Mouse (Mus musculus) hindbrain, embryonic 15.5 days (tissue): ENCODE results near the gene Prrg2. TPM values are rescaled to one million over a fixed set of nuclear protein-coding genes. Genes with fewer than 3 reads are reported as not detected.

ENCODE experiments used
- ATAC-seq: fragments of 200-750 bp; cut with Nextera tagmentation; 2 replicates; pipeline ENCODE4 v1.8.0; 2017; ENCODE audit warnings: low read depth, moderate number of reproducible peaks, moderate TSS enrichment; ENCODE audit not compliant: low FRiP score
- H3K27ac ChIP-seq: fragments of 300-500 bp; sonication (generic); replicated peaks from 2 replicates; pipeline ENCODE4 v1.5.1; 2015; ENCODE audit warnings: mild to moderate bottlenecking, inconsistent platforms
- H3K27me3 ChIP-seq: fragments of 300-500 bp; sonication (generic); 2 replicates; pipeline ENCODE4 v1.6.1; 2015; ENCODE audit warnings: control low read depth, inconsistent platforms
- H3K36me3 ChIP-seq: fragments of 300-500 bp; sonication (generic); 2 replicates; pipeline ENCODE4 v1.6.1; 2015; ENCODE audit warnings: control low read depth, inconsistent platforms
- H3K4me1 ChIP-seq: fragments of 300-500 bp; sonication (generic); replicated peaks from 2 replicates; pipeline ENCODE4 v1.6.1; 2015; ENCODE audit warnings: control low read depth, inconsistent platforms
- H3K4me2 ChIP-seq: fragments of 300-500 bp; sonication (generic); 2 replicates; pipeline ENCODE4 v1.6.1; 2015; ENCODE audit warnings: moderate library complexity, mild to moderate bottlenecking, inconsistent platforms
- H3K4me3 ChIP-seq: fragments of 300-500 bp; sonication (generic); 2 replicates; pipeline ENCODE4 v1.5.1; 2015; ENCODE audit warnings: mild to moderate bottlenecking, inconsistent platforms
- H3K9ac ChIP-seq: fragments of 300-500 bp; sonication (generic); 2 replicates; pipeline ENCODE4 v1.6.1; 2015; ENCODE audit warnings: inconsistent platforms
- H3K9me3 ChIP-seq: fragments of 300-500 bp; sonication (generic); 2 replicates; pipeline ENCODE4 v1.6.1; 2016; ENCODE audit warnings: control low read depth, inconsistent platforms
- WGBS: fragments of 180-500 bp; shearing (Covaris S2); methylation state at CpG from one replicate; pipeline ENCODE4 v1.1.7; 2015; 5-methylcytosine and 5-hydroxymethylcytosine counted together
- polyA plus RNA-seq: library from polyadenylated mRNA; unstranded; fragments of >200 nt; fragmentation: Nextera tagmentation; extraction: Ambion mirVana; gene quantifications from 2 replicates; pipeline ENCODE4 v1.2.1, GENCODE M21; 2015

Prrg2 gene
- polyA plus RNA-seq, 1 experiment from 2014 or later = 16.3 TPM

- no peak overlapping the region for H3K4me2 ChIP-seq
- peaks cover 96% of the 10 kb centered on the region for H3K36me3 ChIP-seq
- no peak overlapping the region for H3K9ac ChIP-seq
- ATAC-seq = no peak
- H3K9me3 ChIP-seq = no peaks in the 10 kb centered on the region
- WGBS = 98% methylated on average over 9 of the region's 9 CpGs
- H3K4me3 ChIP-seq = no peak overlapping the region
- H3K27me3 ChIP-seq = no peaks in the 10 kb centered on the region
- no peak overlapping the region for H3K27ac ChIP-seq
- no peaks in the 10 kb centered on the region for H3K4me1 ChIP-seq
These were observed 21.6 kb downstream of the Prrg2 start for GRCm38 (mm10) chr7:45040851-45041250.

GRCm38 (mm10) chr7:45038411-45038810 is 24.1 kb downstream of the Prrg2 start:
- H3K4me1 ChIP-seq = no peaks in the 10 kb centered on the region
- peaks cover 97% of the 10 kb centered on the region for H3K36me3 ChIP-seq
- no peaks in the 10 kb centered on the region for H3K9me3 ChIP-seq
- H3K27me3 ChIP-seq = no peaks in the 10 kb centered on the region
- no peak overlapping the region for H3K27ac ChIP-seq
- no peak overlapping the region for H3K9ac ChIP-seq
- no peak for ATAC-seq
- no peak overlapping the region for H3K4me3 ChIP-seq
- no peak overlapping the region for H3K4me2 ChIP-seq
- 95% methylated on average over 9 of the region's 9 CpGs for WGBS

- H3K27ac ChIP-seq = no peak overlapping the region
- peaks cover 97% of the 10 kb centered on the region for H3K36me3 ChIP-seq
- H3K9ac ChIP-seq = no peak overlapping the region
- 72% methylated on average over 7 of the region's 7 CpGs for WGBS
- ATAC-seq = no peak
- H3K4me3 ChIP-seq = no peak overlapping the region
- no peaks in the 10 kb centered on the region for H3K4me1 ChIP-seq
- H3K27me3 ChIP-seq = no peaks in the 10 kb centered on the region
- H3K4me2 ChIP-seq = no peak overlapping the region
- no peaks in the 10 kb centered on the region for H3K9me3 ChIP-seq
These were observed 24.6 kb downstream of the Prrg2 start for GRCm38 (mm10) chr7:45037720-45038361.

GRCm38 (mm10) chr7:45036702-45037101 is 25.8 kb downstream of the Prrg2 start:
- Histone ChIP-seq H3K4me3 (no peak overlapping the region), H3K4me1 (no peaks in the 10 kb centered on the region), H3K36me3 (peaks cover 97% of the 10 kb centered on the region), H3K9me3 (no peaks in the 10 kb centered on the region), H3K27ac (no peak overlapping the region), H3K27me3 (no peaks in the 10 kb centered on the region), H3K4me2 (no peak overlapping the region), H3K9ac (no peak overlapping the region)
- 88% methylated on average over 11 of the region's 11 CpGs for WGBS
- ATAC-seq = no peak

GRCm38 (mm10) chr7:45035631-45036030 is 26.8 kb downstream of the Prrg2 start:
- Histone ChIP-seq H3K4me1 (no peaks in the 10 kb centered on the region), H3K27me3 (no peaks in the 10 kb centered on the region), H3K36me3 (peaks cover 96% of the 10 kb centered on the region), H3K4me2 (no peak overlapping the region), H3K9ac (no peak overlapping the region), H3K4me3 (no peak overlapping the region), H3K9me3 (no peaks in the 10 kb centered on the region), H3K27ac (no peak overlapping the region)
- no peak for ATAC-seq
- WGBS = 92% methylated on average over 3 of the region's 3 CpGs

GRCm38 (mm10) chr7:45033722-45034359 is 28.6 kb downstream of the Prrg2 start:
- no peak overlapping the region for H3K4me3 ChIP-seq
- peaks cover 94% of the 10 kb centered on the region for H3K36me3 ChIP-seq
- no peak for ATAC-seq
- no peak overlapping the region for H3K4me2 ChIP-seq
- no peak overlapping the region for H3K27ac ChIP-seq
- no peaks in the 10 kb centered on the region for H3K9me3 ChIP-seq
- H3K4me1 ChIP-seq = no peaks in the 10 kb centered on the region
- H3K9ac ChIP-seq = no peak overlapping the region
- 96% methylated on average over 19 of the region's 19 CpGs for WGBS
- H3K27me3 ChIP-seq = no peaks in the 10 kb centered on the region

- no peaks in the 10 kb centered on the region for H3K27me3 ChIP-seq
- peaks cover 10% of the 10 kb centered on the region for H3K4me1 ChIP-seq
- no peak for ATAC-seq
These were observed 31.6 kb downstream of the Prrg2 start for GRCm38 (mm10) chr7:45030857-45031256.

GRCm38 (mm10) chr7:45029995-45030394 is 32.5 kb downstream of the Prrg2 start:
- no peak for ATAC-seq
- H3K9ac ChIP-seq = no peak overlapping the region
- WGBS = 92% methylated on average over 6 of the region's 6 CpGs
- no peaks in the 10 kb centered on the region for H3K27me3 ChIP-seq
- no peak overlapping the region for H3K27ac ChIP-seq
- H3K4me1 ChIP-seq = peaks cover 11% of the 10 kb centered on the region
- H3K4me2 ChIP-seq = no peak overlapping the region
- H3K36me3 ChIP-seq = peaks cover 82% of the 10 kb centered on the region
- H3K9me3 ChIP-seq = no peaks in the 10 kb centered on the region
- H3K4me3 ChIP-seq = no peak overlapping the region

More at GRCm38 (mm10) chr7:45030857-45031256, 31.6 kb downstream of the Prrg2 start:
- Histone ChIP-seq H3K9ac (no peak overlapping the region), H3K4me2 (no peak overlapping the region), H3K36me3 (peaks cover 90% of the 10 kb centered on the region), H3K4me3 (no peak overlapping the region), H3K9me3 (no peaks in the 10 kb centered on the region), H3K27ac (no peak overlapping the region)
- 98% methylated on average over 8 of the region's 8 CpGs for WGBS

GRCm38 (mm10) chr7:45028351-45028750 is 34.1 kb downstream of the Prrg2 start:
- peaks cover 11% of the 10 kb centered on the region for H3K4me1 ChIP-seq
- no peaks in the 10 kb centered on the region for H3K9me3 ChIP-seq
- ATAC-seq = no peak
- no peak overlapping the region for H3K9ac ChIP-seq
- peaks cover 65% of the 10 kb centered on the region for H3K36me3 ChIP-seq
- no peak overlapping the region for H3K4me3 ChIP-seq
- WGBS = 93% methylated on average over 11 of the region's 11 CpGs
- no peak overlapping the region for H3K4me2 ChIP-seq
- H3K27ac ChIP-seq = no peak overlapping the region
- no peaks in the 10 kb centered on the region for H3K27me3 ChIP-seq

GRCm38 (mm10) chr7:45027761-45028160 is 34.7 kb downstream of the Prrg2 start:
- H3K27me3 ChIP-seq = no peaks in the 10 kb centered on the region
- no peaks in the 10 kb centered on the region for H3K9me3 ChIP-seq
- H3K4me2 ChIP-seq = no peak overlapping the region
- 96% methylated on average over 9 of the region's 9 CpGs for WGBS
- no peak overlapping the region for H3K9ac ChIP-seq
- no peak for ATAC-seq
- peaks cover 59% of the 10 kb centered on the region for H3K36me3 ChIP-seq
- H3K4me1 ChIP-seq = peaks cover 11% of the 10 kb centered on the region
- no peak overlapping the region for H3K27ac ChIP-seq
- H3K4me3 ChIP-seq = no peak overlapping the region

- Histone ChIP-seq H3K4me1 (peaks cover 11% of the 10 kb centered on the region), H3K27ac (peak overlapping the region; percentile 37; the same call in 1 of the 2 replicates), H3K4me2 (no peak overlapping the region), H3K9me3 (no peaks in the 10 kb centered on the region), H3K9ac (no peak overlapping the region), H3K27me3 (no peaks in the 10 kb centered on the region), H3K4me3 (no peak overlapping the region), H3K36me3 (peaks cover 45% of the 10 kb centered on the region)
- peak; percentile 19; the same call in 1 of the 2 replicates for ATAC-seq
- WGBS = 50% methylated on average over 2 of the region's 2 CpGs
These were observed 36.2 kb downstream of the Prrg2 start for GRCm38 (mm10) chr7:45026256-45026655.

- Histone ChIP-seq H3K36me3 (peaks cover 40% of the 10 kb centered on the region), H3K9me3 (no peaks in the 10 kb centered on the region), H3K27ac (peak overlapping the region; percentile 37; the same call in 1 of the 2 replicates), H3K4me3 (no peak overlapping the region), H3K4me1 (peaks cover 11% of the 10 kb centered on the region), H3K9ac (no peak overlapping the region), H3K4me2 (no peak overlapping the region), H3K27me3 (no peaks in the 10 kb centered on the region)
- 77% methylated on average over 8 of the region's 8 CpGs for WGBS
- no peak for ATAC-seq
These were observed 36.8 kb downstream of the Prrg2 start for GRCm38 (mm10) chr7:45025601-45026220.
